ENCODE assay signal across 11 mouse cellular contexts in the genomic region with DNA sequence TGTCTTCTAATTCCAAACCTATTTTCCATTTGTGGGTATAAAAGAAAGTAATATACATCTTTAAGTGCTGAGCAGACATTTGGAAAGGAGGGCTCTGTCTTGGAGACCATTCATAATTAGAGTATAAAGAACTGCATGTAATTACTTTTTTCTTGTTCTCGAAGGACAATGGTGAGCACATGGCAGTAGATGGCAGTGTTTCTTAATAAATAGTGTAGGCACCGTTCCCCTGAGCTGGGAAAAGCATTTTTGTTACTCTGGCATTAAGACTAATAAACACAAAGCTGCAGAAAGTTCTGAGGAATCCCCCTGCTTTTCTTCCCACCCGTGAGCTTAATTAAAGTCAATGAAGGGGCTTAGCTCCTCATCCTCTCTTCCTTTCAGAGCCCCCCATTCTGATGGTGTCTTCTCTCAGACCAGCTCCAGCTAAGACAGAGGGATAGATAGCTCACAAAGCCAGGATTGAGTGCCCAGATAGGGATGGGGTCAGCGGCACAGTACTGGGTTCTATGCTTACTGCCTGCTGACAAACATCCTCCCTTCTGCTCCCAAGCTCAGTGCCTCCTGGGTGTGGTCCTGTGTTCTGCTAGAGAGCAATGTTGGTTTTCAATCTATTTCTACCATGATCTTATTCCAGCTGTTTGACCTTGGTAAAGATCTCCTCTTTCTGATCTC. TPM values are rescaled to one million over a fixed set of nuclear protein-coding genes. Genes with fewer than 3 reads are reported as not detected.
DNase-seq lines count a peak whose midpoint lies in the region; ATAC-seq and TF ChIP-seq lines count a peak whose summit lies in the region.
"Had no signal": no experiment of that assay in that cellular context is flagged by ENCODE, and none has a peak within 500 bp of the region (broad histone marks: within the 10 kb centered on the region; RNA-seq: fewer than 3 reads in every experiment).

No protein-coding gene starts in this region.

- no peaks in the 10 kb centered on the region for H3K9me3 ChIP-seq in intestine, postnatal 0 days (ENCODE audit: control insufficient read depth)
- H3K9me3 ChIP-seq in intestine, embryonic 15.5 days = no peaks in the 10 kb centered on the region
- no peaks in the 10 kb centered on the region for H3K9me3 ChIP-seq in CH12.LX (replicated peaks; ENCODE audit: low read length)
- H3K9me3 ChIP-seq in midbrain, embryonic 12.5 days = no peaks in the 10 kb centered on the region

- no peak overlapping the region for H3K4me3 ChIP-seq in intestine, postnatal 0 days (ENCODE audit: low read depth, low read length)
- no peak overlapping the region for H3K4me3 ChIP-seq in intestine, embryonic 15.5 days (replicated peaks)
- H3K4me3 ChIP-seq in CH12.LX (replicated peaks in 1 of 3; ENCODE audit: low read depth in 2 of 3, low read length in 2 of 3, poor library complexity in 1 of 3) = no peak overlapping the region
- no peak overlapping the region for H3K4me3 ChIP-seq in midbrain, embryonic 12.5 days

- H3K27me3 ChIP-seq in intestine, postnatal 0 days (replicated peaks; ENCODE audit: control insufficient read depth, insufficient read depth, low read length) = no peaks in the 10 kb centered on the region
- no peaks in the 10 kb centered on the region for H3K27me3 ChIP-seq in intestine, embryonic 15.5 days (replicated peaks)
- H3K27me3 ChIP-seq in CH12.LX (replicated peaks) = peaks cover 70% of the 10 kb centered on the region
- H3K27me3 ChIP-seq in midbrain, embryonic 12.5 days = no peaks in the 10 kb centered on the region

- WGBS in intestine, postnatal 0 days = 29% methylated on average over 4 of the region's 4 CpGs
- 30% methylated on average over 4 of the region's 4 CpGs for WGBS in intestine, embryonic 15.5 days
- WGBS in midbrain, embryonic 12.5 days = 29% methylated on average over 4 of the region's 4 CpGs

- dilution Hi-C loops in CH12.LX (cut with MboI; ENCODE audit: extremely low pct_ligation_motif_present, extremely low pct_unique_long_range_greater_than_20kb, low sequenced_read_pairs) = no loop called here

- no peak for DNase-seq in CH12.LX (ENCODE audit: extremely low read depth)
- DNase-seq in brain, embryonic 14.5 days (ENCODE audit: low read depth) = peak; percentile 82
- no peak for DNase-seq in right cerebral cortex, postnatal 14 days
- no peak for DNase-seq in T-cell, adult 2 months (ENCODE audit: low spot score)
- DNase-seq in adrenal gland, postnatal 25 days = no peak
- DNase-seq: gastrocnemius, postnatal 25 days had no signal

- peak; percentile 53 for TF ChIP-seq RAD21 in CH12.LX (IDR thresholded peaks at IDR 0.05; ENCODE audit: low read depth, low read length)

- H3K79me2 ChIP-seq in CH12.LX (replicated peaks; ENCODE audit: control insufficient read depth, extremely low read depth, insufficient read depth, poor library complexity, severe bottlenecking) = no peaks in the 10 kb centered on the region

- no peak overlapping the region for H3K27ac ChIP-seq in intestine, postnatal 0 days (ENCODE audit: low read depth, low read length)
- no peak overlapping the region for H3K27ac ChIP-seq in intestine, embryonic 15.5 days
- H3K27ac ChIP-seq in CH12.LX (ENCODE audit: insufficient read depth, low read depth) = no peak overlapping the region
- H3K27ac ChIP-seq in midbrain, embryonic 12.5 days (replicated peaks) = no peak overlapping the region
- H3K27ac ChIP-seq: macrophage had no signal

- in situ Hi-C loops in CH12.LX (cut with MboI; ENCODE audit: low pct_ligation_motif_present, low pct_unique_long_range_greater_than_20kb, low sequenced_read_pairs) = no loop called here

- H3K4me1 ChIP-seq in intestine, postnatal 0 days (replicated peaks; ENCODE audit: control insufficient read depth, insufficient read depth, low read length) = no peaks in the 10 kb centered on the region
- no peaks in the 10 kb centered on the region for H3K4me1 ChIP-seq in intestine, embryonic 15.5 days (replicated peaks)
- no peaks in the 10 kb centered on the region for H3K4me1 ChIP-seq in CH12.LX (ENCODE audit: control insufficient read depth in 1 of 2, insufficient read depth in 2 of 2)
- H3K4me1 ChIP-seq in midbrain, embryonic 12.5 days = no peaks in the 10 kb centered on the region

- no peak for ATAC-seq in intestine, postnatal 0 days
- ATAC-seq in intestine, embryonic 15.5 days = no peak
- ATAC-seq in midbrain, embryonic 12.5 days (ENCODE audit: low FRiP score, low read depth) = peak; percentile 63; the same call in 1 of the 2 replicates
- ATAC-seq: intestine, embryonic 16.5 days had no signal

- no peak for TF ChIP-seq EP300 in CH12.LX (IDR thresholded peaks at IDR 0.05; ENCODE audit: low read length)

- H3K36me3 ChIP-seq in intestine, postnatal 0 days (ENCODE audit: control insufficient read depth, insufficient read depth) = no peaks in the 10 kb centered on the region
- no peaks in the 10 kb centered on the region for H3K36me3 ChIP-seq in intestine, embryonic 15.5 days
- no peaks in the 10 kb centered on the region for H3K36me3 ChIP-seq in CH12.LX (replicated peaks in 1 of 2; ENCODE audit: control insufficient read depth in 1 of 2, insufficient read depth in 1 of 2, low read length in 1 of 2)
- H3K36me3 ChIP-seq in midbrain, embryonic 12.5 days = no peaks in the 10 kb centered on the region

- H3K4me2 ChIP-seq in intestine, postnatal 0 days (replicated peaks; ENCODE audit: low read depth) = no peak overlapping the region
- no peak overlapping the region for H3K4me2 ChIP-seq in intestine, embryonic 15.5 days (replicated peaks)
- no peak overlapping the region for H3K4me2 ChIP-seq in CH12.LX (ENCODE audit: insufficient read depth, low read depth, poor library complexity, severe bottlenecking)
- H3K4me2 ChIP-seq in midbrain, embryonic 12.5 days (replicated peaks) = no peak overlapping the region

- no peak for TF ChIP-seq POLR2A in CH12.LX (IDR thresholded peaks at IDR 0.05; ENCODE audit: low read depth, low read length)
- TF ChIP-seq POLR2A in brain, embryonic 14.5 days (IDR thresholded peaks at IDR 0.05; ENCODE audit: borderline replicate concordance, extremely low read depth, insufficient read depth, insufficient read length, poor library complexity, severe bottlenecking) = no peak

- peak; percentile 56 for TF ChIP-seq CTCF in intestine, postnatal 0 days (IDR thresholded peaks at IDR 0.05; ENCODE audit: low read depth)
- peak in 1 of 2 experiments; percentile 46; a peak in 2 of 4 replicates for TF ChIP-seq CTCF in CH12.LX (conservative IDR thresholded peaks at IDR 0.05 in 1 of 2, IDR thresholded peaks at IDR 0.05 in 1 of 2; ENCODE audit: low read depth in 2 of 2, low read length in 2 of 2)
- peak; percentile 59; the same call in 1 of the 2 replicates for TF ChIP-seq CTCF in brain, embryonic 14.5 days (IDR thresholded peaks at IDR 0.05; ENCODE audit: borderline replicate concordance, extremely low read depth, insufficient read depth, insufficient read length)

- no peak overlapping the region for H3K9ac ChIP-seq in intestine, postnatal 0 days (ENCODE audit: low read depth, low read length)
- H3K9ac ChIP-seq in intestine, embryonic 15.5 days = no peak overlapping the region
- H3K9ac ChIP-seq in CH12.LX (ENCODE audit: insufficient read depth, low read depth) = no peak overlapping the region
- H3K9ac ChIP-seq in midbrain, embryonic 12.5 days (replicated peaks) = no peak overlapping the region

TF ChIP-seq in CH12.LX, 34 proteins besides CTCF, POLR2A, EP300 and RAD21:
- no peak for TF ChIP-seq TCF12 (IDR thresholded peaks at IDR 0.05; ENCODE audit: low read depth, low read length)
- no peak for TF ChIP-seq KAT2A (IDR thresholded peaks at IDR 0.05; ENCODE audit: insufficient replicate concordance, low read length)
- no peak for TF ChIP-seq MEF2A (IDR thresholded peaks at IDR 0.05; ENCODE audit: borderline replicate concordance, low read depth, low read length)
- TF ChIP-seq SIN3A (IDR thresholded peaks at IDR 0.05; ENCODE audit: low read length) = no peak
- no peak for TF ChIP-seq USF2 (conservative IDR thresholded peaks at IDR 0.05; ENCODE audit: low read depth, low read length)
- TF ChIP-seq UBTF (IDR thresholded peaks at IDR 0.05; ENCODE audit: low read depth, low read length) = no peak
- TF ChIP-seq BHLHE40 (IDR thresholded peaks at IDR 0.05; ENCODE audit: low read depth, low read length) = no peak
- TF ChIP-seq SMC3 (IDR thresholded peaks at IDR 0.05; ENCODE audit: low read depth, low read length) = no peak; the same call in 1 of the 2 replicates
- TF ChIP-seq JUN (IDR thresholded peaks at IDR 0.05; ENCODE audit: insufficient read depth, low read depth, low read length) = no peak
- no peak for TF ChIP-seq NRF1 (IDR thresholded peaks at IDR 0.05; ENCODE audit: low read depth, low read length)
- no peak for TF ChIP-seq MXI1 (IDR thresholded peaks at IDR 0.05; ENCODE audit: low read depth, low read length)
- no peak for TF ChIP-seq ELF1 (IDR thresholded peaks at IDR 0.05; ENCODE audit: low read depth, low read length)
- TF ChIP-seq ZKSCAN1 (IDR thresholded peaks at IDR 0.05; ENCODE audit: borderline replicate concordance, low read depth, low read length) = no peak
- no peak for TF ChIP-seq MAFK (IDR thresholded peaks at IDR 0.05; ENCODE audit: insufficient replicate concordance, low read length)
- TF ChIP-seq POLR2AphosphoS2 (IDR thresholded peaks at IDR 0.05; ENCODE audit: low read depth, low read length) = no peak
- no peak for TF ChIP-seq MYC (IDR thresholded peaks at IDR 0.05; ENCODE audit: low read depth, low read length)
- no peak for TF ChIP-seq PAX5 (IDR thresholded peaks at IDR 0.05; ENCODE audit: low read length)
- TF ChIP-seq MAZ (IDR thresholded peaks at IDR 0.05; ENCODE audit: low read depth, low read length) = no peak
- TF ChIP-seq ZNF384 (IDR thresholded peaks at IDR 0.05; ENCODE audit: low read depth, low read length) = no peak

RNA-seq across cellular contexts. Expression of gene Ddx18, which starts 29.3 kb away (rescaled TPM):
- 40.7 and 41.4 TPM in 2 replicates for polyA plus RNA-seq in intestine, postnatal 0 days (2015; fragmentation: Nextera tagmentation; extraction: Ambion mirVana)
- 55.8 and 68.1 TPM in 2 replicates for polyA plus RNA-seq in intestine, embryonic 15.5 days (2015; fragmentation: Nextera tagmentation; extraction: Ambion mirVana)
- total RNA-seq in CH12.LX (2012; rRNA removed) = 62.8 and 85.8 TPM in 2 replicates
- total RNA-seq in CH12.LX (2014; rRNA removed) = 61.8 and 69.7 TPM in 2 replicates
- 184 and 198 TPM in 2 replicates for polyA plus RNA-seq in CH12.LX (2012; ENCODE audit: insufficient read length, low read depth)
- 54.0 and 59.4 TPM in 2 replicates for polyA plus RNA-seq in brain, embryonic 14.5 days (2012; rRNA removed)
- 60.2 and 65.2 TPM in 2 replicates for polyA plus RNA-seq in midbrain, embryonic 12.5 days (2016; fragmentation: Nextera tagmentation; extraction: Ambion mirVana)
- 40.5 and 53.4 TPM in 2 replicates for total RNA-seq in adrenal gland, postnatal 25 days (2021)
